Mouse (Mus musculus): ENCODE measurements around the gene Psmb9.
"Not testable (repeated sequence)": the region's sequence is repeated elsewhere in the genome, so short reads cannot be mapped to it uniquely, and the experiment has no call there.

Psmb9 gene

GRCm38 (mm10) chr17:34179913-34180859, 7.4 kb downstream of the Psmb9 start:
- DNase-seq, result no peak

GRCm38 (mm10) chr17:34179019-34179418, 8.5 kb downstream of the Psmb9 start:
- no peak for DNase-seq

GRCm38 (mm10) chr17:34177179-34177578, 10.4 kb downstream of the Psmb9 start:
- no peak for DNase-seq

- DNase-seq, result no peak
Observed at GRCm38 (mm10) chr17:34174075-34174474, 13.5 kb downstream of the Psmb9 start.

GRCm38 (mm10) chr17:34172528-34172927, 15.0 kb downstream of the Psmb9 start:
- no peak for DNase-seq

- DNase-seq, result peak; percentile 96
Observed at GRCm38 (mm10) chr17:34170877-34171498, 16.6 kb downstream of the Psmb9 start.

- DNase-seq, result no peak
Observed at GRCm38 (mm10) chr17:34170487-34170876, 17.1 kb downstream of the Psmb9 start.

- no peak for DNase-seq
Observed at GRCm38 (mm10) chr17:34169279-34169678, 18.3 kb downstream of the Psmb9 start.

GRCm38 (mm10) chr17:34165033-34165730, 22.4 kb downstream of the Psmb9 start:
- DNase-seq, result no peak

- DNase-seq, result no peak
Observed at GRCm38 (mm10) chr17:34164202-34164895, 23.2 kb downstream of the Psmb9 start.

- no peak for DNase-seq
Observed at GRCm38 (mm10) chr17:34155534-34155933, 32.0 kb downstream of the Psmb9 start.

GRCm38 (mm10) chr17:34152923-34153322, 34.6 kb downstream of the Psmb9 start, which contains the start of gene H2-DMb1:
Gene H2-DMb1 (plus strand): TSS chr17:34153072.
- DNase-seq, result peak; percentile 96

GRCm38 (mm10) chr17:34144960-34145371, 42.6 kb downstream of the Psmb9 start:
- DNase-seq, result peak; percentile 91

GRCm38 (mm10) chr17:34144221-34144620, 43.3 kb downstream of the Psmb9 start:
- not testable (repeated sequence) for DNase-seq

- no peak for DNase-seq
Observed at GRCm38 (mm10) chr17:34143461-34143860, 44.1 kb downstream of the Psmb9 start.

- DNase-seq, result peak; percentile 99
Observed at GRCm38 (mm10) chr17:34143033-34143432, 44.5 kb downstream of the Psmb9 start, which contains the start of gene H2-DMb2. Gene H2-DMb2 (plus strand): TSS chr17:34143307.

- DNase-seq, result peak; percentile 93
Observed at GRCm38 (mm10) chr17:34142456-34143010, 45.0 kb downstream of the Psmb9 start.

GRCm38 (mm10) chr17:34141448-34141847, 46.1 kb downstream of the Psmb9 start:
- peak; percentile 87 for DNase-seq

GRCm38 (mm10) chr17:34140240-34140639, 47.3 kb downstream of the Psmb9 start:
- DNase-seq, result no peak

GRCm38 (mm10) chr17:34139416-34139815, 48.1 kb downstream of the Psmb9 start:
- DNase-seq, result peak; percentile 96

- peak; percentile 91 for DNase-seq
Observed at GRCm38 (mm10) chr17:34138655-34139054, 48.9 kb downstream of the Psmb9 start.

GRCm38 (mm10) chr17:34137601-34138000, 50.0 kb downstream of the Psmb9 start:
- DNase-seq, result peak; percentile 90
